ENCODE assay signal across 10 mouse cellular contexts in the genomic region with DNA sequence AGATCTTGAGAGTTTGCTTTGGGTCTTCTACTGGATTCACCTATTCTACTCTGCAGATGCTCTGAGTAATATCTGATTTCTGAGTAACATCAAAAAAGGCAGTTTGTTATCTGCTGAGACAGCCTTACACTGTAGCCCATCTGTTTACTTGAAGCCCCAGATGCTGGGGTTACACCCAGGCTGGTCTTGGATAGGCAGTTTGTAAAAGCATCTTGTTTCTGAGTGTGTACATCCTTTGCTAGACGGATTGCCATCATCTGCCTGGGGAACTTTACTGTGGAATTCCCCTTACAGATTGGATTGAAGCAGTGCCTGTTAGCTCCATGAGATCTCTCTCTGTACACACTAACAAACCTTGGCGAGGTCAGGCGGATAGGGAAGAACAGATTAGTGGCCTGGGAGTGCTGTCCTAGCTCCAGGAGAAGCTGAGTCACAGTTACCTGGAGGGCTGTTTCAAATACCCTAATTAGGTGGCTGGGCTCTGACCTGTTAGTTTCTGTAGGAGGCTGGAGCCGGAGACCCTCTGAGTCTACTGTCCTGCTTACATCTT. TPM values are rescaled to one million over a fixed set of nuclear protein-coding genes. Genes with fewer than 3 reads are reported as not detected.
DNase-seq lines count a peak whose midpoint lies in the region; ATAC-seq and TF ChIP-seq lines count a peak whose summit lies in the region.
"Had no signal": no experiment of that assay in that cellular context is flagged by ENCODE, and none has a peak within 500 bp of the region (broad histone marks: within the 10 kb centered on the region; RNA-seq: fewer than 3 reads in every experiment).

No protein-coding gene starts in this region.

- DNase-seq in heart, postnatal 4 days, result no peak
- DNase-seq in G1E (ENCODE audit: low spot score), result peak; percentile 58
- DNase-seq in forebrain, embryonic 14.5 days (ENCODE audit: low spot score), result no peak
- no peak for DNase-seq in embryo, embryonic 9.5 days (ENCODE audit: extremely low spot score)
- DNase-seq in gastrocnemius, postnatal 4 days (ENCODE audit: low spot score in 2 of 2), result no peak
- DNase-seq: cerebellum, adult 9-10 months had no signal

- H3K36me3 ChIP-seq in heart, embryonic 11.5 days (ENCODE audit: control insufficient read depth, insufficient read depth, low read length), result no peaks in the 10 kb centered on the region
- peaks cover 48% of the 10 kb centered on the region for H3K36me3 ChIP-seq in G1E (replicated peaks)
- H3K36me3 ChIP-seq in forebrain, embryonic 14.5 days (ENCODE audit: control insufficient read depth, insufficient read depth, low read length), result no peaks in the 10 kb centered on the region
- H3K36me3 ChIP-seq in liver, embryonic 12.5 days, result peaks cover 12% of the 10 kb centered on the region

- H3K27ac ChIP-seq in heart, embryonic 11.5 days (ENCODE audit: low read depth, low read length), result peak overlapping the region; percentile 62
- peak overlapping the region; percentile 30; the same call in 1 of the 2 replicates for H3K27ac ChIP-seq in forebrain, embryonic 14.5 days (ENCODE audit: low read depth, low read length)
- peak overlapping the region; percentile 86 for H3K27ac ChIP-seq in liver, embryonic 12.5 days

- H3K4me2 ChIP-seq in heart, embryonic 11.5 days, result 0 out of 2 replicates have a peak overlapping the region, but pooled peaks have one; percentile 10
- no peak overlapping the region for H3K4me2 ChIP-seq in forebrain, embryonic 14.5 days (ENCODE audit: low read length)
- H3K4me2 ChIP-seq in liver, embryonic 12.5 days, result peak overlapping the region; percentile 54

- peaks cover 23% of the 10 kb centered on the region for H3K4me1 ChIP-seq in heart, embryonic 11.5 days (ENCODE audit: control insufficient read depth, insufficient read depth, low read length)
- H3K4me1 ChIP-seq in G1E (ENCODE audit: insufficient read depth, low read depth, low read length), result peaks cover 39% of the 10 kb centered on the region
- peaks cover 7% of the 10 kb centered on the region; the same call in 1 of the 2 replicates for H3K4me1 ChIP-seq in forebrain, embryonic 14.5 days (ENCODE audit: control insufficient read depth, insufficient read depth, low read length)
- H3K4me1 ChIP-seq in liver, embryonic 12.5 days, result peaks cover 50% of the 10 kb centered on the region
- H3K4me1 ChIP-seq: megakaryocyte, embryonic 14.5 days had no signal

- 62% methylated on average over 4 of the region's 4 CpGs for WGBS in heart, embryonic 11.5 days (ENCODE audit: insufficient replicate concordance)
- WGBS in forebrain, embryonic 14.5 days, result 80% methylated on average over 4 of the region's 4 CpGs
- WGBS in liver, embryonic 12.5 days (ENCODE audit: insufficient replicate concordance), result 52% methylated on average over 4 of the region's 4 CpGs

- TF ChIP-seq CTCF in G1E (IDR thresholded peaks at IDR 0.05; ENCODE audit: low read depth, low read length), result no peak

- ATAC-seq in heart, embryonic 11.5 days (replicated peaks; ENCODE audit: insufficient number of reproducible peaks, low FRiP score, low TSS enrichment), result no peak
- peak; percentile 79 for ATAC-seq in G1E (ENCODE audit: extremely low read depth, insufficient number of reproducible peaks, low FRiP score, poor library complexity, severe bottlenecking)
- ATAC-seq in forebrain, embryonic 14.5 days, result no peak
- peak; percentile 91 for ATAC-seq in liver, embryonic 12.5 days
- ATAC-seq in granulocyte monocyte progenitor cell, adult 5-6 weeks (replicated peaks; ENCODE audit: poor library complexity, severe bottlenecking), result no peak

- H3K9me3 ChIP-seq in heart, embryonic 11.5 days (replicated peaks; ENCODE audit: control insufficient read depth, low read length), result no peaks in the 10 kb centered on the region
- no peaks in the 10 kb centered on the region for H3K9me3 ChIP-seq in G1E (replicated peaks)
- no peaks in the 10 kb centered on the region for H3K9me3 ChIP-seq in forebrain, embryonic 14.5 days (replicated peaks; ENCODE audit: control insufficient read depth, low read length)
- H3K9me3 ChIP-seq in liver, embryonic 12.5 days (replicated peaks), result no peaks in the 10 kb centered on the region
- H3K9me3 ChIP-seq: megakaryocyte, embryonic 14.5 days had no signal

- no peak overlapping the region for H3K4me3 ChIP-seq in heart, embryonic 11.5 days (ENCODE audit: low read depth, low read length)
- H3K4me3 ChIP-seq in G1E (ENCODE audit: low read depth, low read length), result peak overlapping the region; percentile 16; the same call in 1 of the 2 replicates
- H3K4me3 ChIP-seq in forebrain, embryonic 14.5 days (ENCODE audit: low read depth, low read length), result no peak overlapping the region
- 0 out of 2 replicates have a peak overlapping the region, but pooled peaks have one; percentile 6 for H3K4me3 ChIP-seq in liver, embryonic 12.5 days
- H3K4me3 ChIP-seq: megakaryocyte, embryonic 14.5 days had no signal

- no peaks in the 10 kb centered on the region for H3K27me3 ChIP-seq in heart, embryonic 11.5 days (ENCODE audit: control insufficient read depth, insufficient read depth, low read length)
- no peaks in the 10 kb centered on the region for H3K27me3 ChIP-seq in G1E (ENCODE audit: insufficient read depth, low read length)
- H3K27me3 ChIP-seq in forebrain, embryonic 14.5 days (replicated peaks; ENCODE audit: control insufficient read depth, insufficient read depth, low read length), result no peaks in the 10 kb centered on the region
- no peaks in the 10 kb centered on the region for H3K27me3 ChIP-seq in liver, embryonic 12.5 days (replicated peaks)

- 0 out of 2 replicates have a peak overlapping the region, but pooled peaks have one; percentile 35 for H3K9ac ChIP-seq in heart, embryonic 11.5 days (ENCODE audit: low read depth, low read length)
- H3K9ac ChIP-seq in forebrain, embryonic 14.5 days (ENCODE audit: low read length), result no peak overlapping the region
- peak overlapping the region; percentile 44 for H3K9ac ChIP-seq in liver, embryonic 12.5 days

RNA-seq across cellular contexts. Expression of a gene that starts 37.2 kb away (rescaled TPM):
- polyA plus RNA-seq in heart, embryonic 11.5 days (2014; fragmentation: Nextera tagmentation; extraction: Ambion mirVana), result 3.6 and 4.3 TPM in 2 replicates
- total RNA-seq in heart, postnatal 4 days (2021), result 1 to 10 TPM; 5.5 to 6.1 TPM
- total RNA-seq in G1E (2014; fragmentation: Nextera tagmentation) (28.3 and 34.5 TPM in 2 replicates), G1E (2017) (7.4 and 7.5 TPM in 2 replicates)
- 1.1 and 1.4 TPM in 2 replicates for polyA plus RNA-seq in G1E (2012)
- polyA plus RNA-seq in forebrain, embryonic 14.5 days (2014; fragmentation: Nextera tagmentation; extraction: Ambion mirVana), result 1.3 and 1.7 TPM in 2 replicates
- 3.5 and 3.7 TPM in 2 replicates for polyA plus RNA-seq in liver, embryonic 12.5 days (2016; fragmentation: Nextera tagmentation; extraction: Ambion mirVana)
- 0.77 and 1.8 TPM in 2 replicates for total RNA-seq in granulocyte monocyte progenitor cell, adult 5-6 weeks (2014; fragmentation: Nextera tagmentation)
- total RNA-seq in granulocyte monocyte progenitor cell, adult 5-6 weeks (2017), result 0.05 and 0.22 TPM in 2 replicates
- 1 to 10 TPM; 2.1 to 3.6 TPM for total RNA-seq in gastrocnemius, postnatal 4 days (2021)

RNA-seq across cellular contexts. Expression of a gene that starts 37.4 kb away (rescaled TPM):
- polyA plus RNA-seq in heart, embryonic 11.5 days (2014; fragmentation: Nextera tagmentation; extraction: Ambion mirVana), result 25.3 and 26.9 TPM in 2 replicates
- total RNA-seq in heart, postnatal 4 days (2021), result 10 to 100 TPM; 45.3 to 46.4 TPM
- 30.6 and 35.7 TPM in 2 replicates for total RNA-seq in G1E (2014; fragmentation: Nextera tagmentation)
- 13.2 and 13.4 TPM in 2 replicates for total RNA-seq in G1E (2017)
- polyA plus RNA-seq in G1E (2012), result 2.9 and 3.5 TPM in 2 replicates
- polyA plus RNA-seq in forebrain, embryonic 14.5 days (2014; fragmentation: Nextera tagmentation; extraction: Ambion mirVana), result 70.2 and 75.5 TPM in 2 replicates
- polyA plus RNA-seq in liver, embryonic 12.5 days (2016; fragmentation: Nextera tagmentation; extraction: Ambion mirVana), result 13.3 and 16.5 TPM in 2 replicates
- 10.4 TPM in 2 replicates for total RNA-seq in granulocyte monocyte progenitor cell, adult 5-6 weeks (2014; fragmentation: Nextera tagmentation)
- total RNA-seq in granulocyte monocyte progenitor cell, adult 5-6 weeks (2017), result 6.5 and 8.4 TPM in 2 replicates
- total RNA-seq in gastrocnemius, postnatal 4 days (2021), result 10 to 100 TPM; 30.4 to 40.6 TPM

Comparison
In these comparisons a context has a peak if more than half of its experiments do, and no peak if none do; other contexts are left out.
1. ATAC-seq: peak in G1E (single experiment) and liver, embryonic 12.5 days (single experiment); none in heart, embryonic 11.5 days (single experiment), forebrain, embryonic 14.5 days (single experiment) and granulocyte monocyte progenitor cell, adult 5-6 weeks (single experiment).
2. H3K27ac ChIP-seq: peak in every context shown above with its lines; median percentile 86 in liver, embryonic 12.5 days; 62 in heart, embryonic 11.5 days; 30 in forebrain, embryonic 14.5 days.
3. H3K4me3 ChIP-seq: peak in G1E (single experiment) and liver, embryonic 12.5 days (single experiment); none in heart, embryonic 11.5 days (single experiment) and forebrain, embryonic 14.5 days (single experiment).